Mouse (Mus musculus) hindbrain, postnatal 0 days (tissue): ENCODE measurements at regions not wholly inside any gene's neighbourhood (a gene's known extent, or its start where the extent isn't known, plus 50 kb on each side); places are given as distances from the start of the nearest gene placed in this dataset.

ENCODE experiments used
- ATAC-seq: fragments of 200-750 bp; cut with Nextera tagmentation; 2 replicates; pipeline ENCODE4 v1.8.0; 2017; ENCODE audit warnings: mild to moderate bottlenecking, moderate TSS enrichment, moderate library complexity
- DNase-seq: peaks from one replicate; pipeline ENCODE4 v3.0.0-alpha.2; 2015; ENCODE audit warnings: low spot score
- H3K27ac ChIP-seq: fragments of 300-500 bp; sonication (generic); 2 replicates; pipeline ENCODE4 v1.5.1; 2014; ENCODE audit warnings: mild to moderate bottlenecking
- H3K27me3 ChIP-seq: fragments of 300-500 bp; sonication (generic); 2 replicates; pipeline ENCODE4 v1.6.1; 2014; ENCODE audit warnings: low read length, mixed read lengths; ENCODE audit not compliant: insufficient read depth
- H3K36me3 ChIP-seq: fragments of 300-500 bp; sonication (generic); 2 replicates; pipeline ENCODE4 v1.6.1; 2014; ENCODE audit warnings: low read length, mixed read lengths; ENCODE audit not compliant: insufficient read depth
- H3K4me1 ChIP-seq: fragments of 300-500 bp; sonication (generic); 2 replicates; pipeline ENCODE4 v1.6.1; 2014; ENCODE audit warnings: antibody characterized with exemption, low read length, mixed read lengths; ENCODE audit not compliant: insufficient read depth
- H3K4me2 ChIP-seq: fragments of 300-500 bp; sonication (generic); 2 replicates; pipeline ENCODE4 v1.6.1; 2014; ENCODE audit warnings: low read depth, mild to moderate bottlenecking, low read length, moderate library complexity, mixed read lengths
- H3K4me3 ChIP-seq: fragments of 300-500 bp; sonication (generic); 2 replicates; pipeline ENCODE4 v1.5.1; 2014; ENCODE audit warnings: low read length
- H3K9ac ChIP-seq: fragments of 300-500 bp; sonication (generic); replicated peaks from 2 replicates; pipeline ENCODE4 v1.6.1; 2014; ENCODE audit warnings: mild to moderate bottlenecking, low read length, moderate library complexity, mixed read lengths
- H3K9me3 ChIP-seq: fragments of 300-500 bp; sonication (generic); 2 replicates; pipeline ENCODE4 v1.6.1; 2016; ENCODE audit warnings: low read length, mixed read lengths
- CTCF ChIP-seq: IDR thresholded peaks from 2 replicates; pipeline ENCODE4 v1.5.1; 2016; ENCODE audit warnings: antibody characterized with exemption, control low read depth, low read depth
- WGBS: fragments of 180-500 bp; shearing (Covaris S2); extraction: QIAGEN DNeasy Blood & Tissue Kit; methylation state at CpG from one replicate; pipeline ENCODE4 v1.1.7; 2014; 5-methylcytosine and 5-hydroxymethylcytosine counted together

DNA sequence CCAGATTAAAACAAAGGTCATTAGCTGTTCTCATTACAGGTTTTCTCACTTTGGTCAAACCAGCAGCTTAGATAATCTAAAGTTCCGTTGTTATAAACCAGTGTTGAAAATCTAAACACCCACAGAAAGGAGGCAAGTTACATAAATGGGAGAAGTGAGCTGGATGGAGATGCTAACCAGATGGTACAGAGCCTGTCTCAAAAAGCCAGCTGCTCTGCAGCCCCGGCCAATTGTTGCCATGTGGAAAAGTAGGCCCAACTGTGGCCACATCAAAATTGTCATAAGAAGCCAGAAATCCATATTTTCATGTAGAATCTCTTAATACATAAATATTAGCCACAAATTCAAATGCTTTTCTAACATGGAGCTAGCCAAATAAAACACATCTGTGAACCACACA is 188.9 kb upstream of the 1810046K07Rik start:
- WGBS = 62% methylated on average over 2 of the region's 2 CpGs

DNA sequence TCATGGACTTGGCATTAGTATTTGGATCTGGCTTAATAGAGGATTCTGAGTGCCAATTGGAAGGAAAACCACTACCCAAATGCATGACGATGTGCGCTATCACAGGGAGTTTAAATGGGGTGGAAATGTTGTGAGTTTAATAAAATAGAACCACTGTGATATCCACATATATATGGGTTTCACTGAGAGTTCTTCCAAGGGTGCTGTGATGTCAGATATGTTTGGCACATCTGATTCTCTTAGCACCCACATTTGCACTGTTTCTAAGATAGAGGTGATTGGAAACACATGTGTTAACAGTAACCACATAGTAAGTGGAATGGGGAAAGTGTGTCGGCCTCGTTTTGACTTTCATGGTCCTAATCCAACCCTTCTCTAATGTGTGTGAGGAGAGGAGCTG is 189.7 kb upstream of the 1810046K07Rik start:
- no peak overlapping the region for H3K27ac ChIP-seq
- no peak overlapping the region for H3K4me3 ChIP-seq
- no peaks in the 10 kb centered on the region for H3K4me1 ChIP-seq
- peak; percentile 51 for DNase-seq
- H3K9me3 ChIP-seq = no peaks in the 10 kb centered on the region
- no peak overlapping the region for H3K9ac ChIP-seq
- H3K4me2 ChIP-seq = no peak overlapping the region
- no peaks in the 10 kb centered on the region for H3K27me3 ChIP-seq
- WGBS = 70% methylated on average over 4 of the region's 4 CpGs
- H3K36me3 ChIP-seq = no peaks in the 10 kb centered on the region
- no peak for TF ChIP-seq CTCF
- no peak for ATAC-seq

More for the DNA sequence above, 188.9 kb upstream of the 1810046K07Rik start:
- no peak for TF ChIP-seq CTCF
- DNase-seq (peak; percentile 50), ATAC-seq (no peak)
- no peak overlapping the region for H3K27ac ChIP-seq
- H3K9ac ChIP-seq = no peak overlapping the region
- H3K4me3 ChIP-seq = no peak overlapping the region
- H3K9me3 ChIP-seq = no peaks in the 10 kb centered on the region
- H3K4me2 ChIP-seq = no peak overlapping the region
- no peaks in the 10 kb centered on the region for H3K27me3 ChIP-seq
- H3K36me3 ChIP-seq = no peaks in the 10 kb centered on the region
- H3K4me1 ChIP-seq = no peaks in the 10 kb centered on the region

DNA sequence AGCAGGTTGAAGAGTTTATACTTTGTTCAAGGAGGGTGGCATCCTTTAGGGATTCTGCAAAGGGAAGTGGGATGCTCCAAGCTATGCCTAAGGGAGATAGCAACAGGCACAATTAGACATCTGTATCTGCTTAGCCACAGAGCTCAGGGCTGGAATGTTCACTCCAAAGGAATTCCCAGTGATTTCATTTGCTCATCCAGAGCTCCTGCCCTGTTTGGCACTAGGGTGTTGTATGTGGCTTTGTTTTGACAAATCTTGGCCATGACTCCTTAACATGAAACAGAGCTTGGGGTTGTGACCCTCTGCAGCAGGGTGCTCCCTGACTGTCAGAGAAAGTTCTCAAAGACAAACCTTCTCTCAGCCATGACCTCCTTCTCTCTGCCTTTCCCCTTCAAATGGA is 194.8 kb upstream of the 1810046K07Rik start:
- ATAC-seq (no peak), DNase-seq (no peak)
- Histone ChIP-seq H3K36me3 (no peaks in the 10 kb centered on the region), H3K9ac (no peak overlapping the region), H3K27me3 (no peaks in the 10 kb centered on the region), H3K9me3 (no peaks in the 10 kb centered on the region), H3K27ac (no peak overlapping the region), H3K4me3 (no peak overlapping the region), H3K4me2 (no peak overlapping the region), H3K4me1 (no peaks in the 10 kb centered on the region)
- TF ChIP-seq CTCF = no peak

DNA sequence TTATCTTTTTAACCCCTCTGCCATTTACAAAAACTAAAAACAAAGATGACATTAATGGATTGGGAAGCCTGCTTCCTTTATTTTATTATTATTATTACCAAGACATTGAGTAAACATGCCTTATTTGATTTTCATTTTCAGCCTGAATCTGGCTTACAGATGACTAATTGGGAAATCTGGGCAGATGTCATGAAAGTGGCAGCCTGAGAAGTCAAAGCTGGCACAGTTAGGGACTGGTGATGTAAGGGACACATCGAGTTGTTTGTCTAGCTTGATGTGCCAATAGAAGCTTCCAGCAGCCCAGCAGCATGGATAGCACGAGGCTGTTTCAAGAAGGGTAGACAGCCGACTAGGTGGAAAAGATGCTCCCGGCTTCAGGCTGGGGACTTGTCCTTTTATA is 197.2 kb upstream of the 1810046K07Rik start:
- no peaks in the 10 kb centered on the region for H3K4me1 ChIP-seq
- H3K27ac ChIP-seq = no peak overlapping the region
- no peak for TF ChIP-seq CTCF
- H3K9ac ChIP-seq = no peak overlapping the region
- DNase-seq (no peak), ATAC-seq (no peak)
- WGBS = 76% methylated on average over 4 of the region's 4 CpGs
- no peak overlapping the region for H3K4me3 ChIP-seq
- H3K9me3 ChIP-seq = no peaks in the 10 kb centered on the region
- H3K4me2 ChIP-seq = no peak overlapping the region
- no peaks in the 10 kb centered on the region for H3K36me3 ChIP-seq
- no peaks in the 10 kb centered on the region for H3K27me3 ChIP-seq

DNA sequence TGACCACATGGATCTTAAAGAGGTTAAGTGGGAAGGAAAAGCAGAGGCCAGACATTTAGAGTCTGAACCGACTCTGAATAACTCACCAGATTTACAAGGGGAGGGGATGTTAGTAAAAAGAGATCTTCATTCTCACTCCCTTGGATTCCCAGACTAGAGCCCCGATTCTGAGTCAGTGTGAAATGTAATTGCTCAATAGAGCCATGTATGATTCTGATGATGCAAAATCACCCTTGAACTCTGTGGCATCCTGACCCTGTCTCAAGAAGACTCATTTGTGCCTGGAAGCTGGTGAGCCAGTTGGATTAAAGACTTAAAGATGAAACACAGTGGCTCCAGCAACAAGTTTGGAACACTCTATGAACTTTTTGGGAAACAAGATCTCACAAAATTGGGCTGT is 210.2 kb upstream of the 1810046K07Rik start:
- no peak overlapping the region for H3K4me2 ChIP-seq
- ATAC-seq (no peak), DNase-seq (no peak)
- no peaks in the 10 kb centered on the region for H3K36me3 ChIP-seq
- WGBS = 75% methylated on average over 2 of the region's 2 CpGs
- no peak for TF ChIP-seq CTCF
- H3K4me1 ChIP-seq = no peaks in the 10 kb centered on the region
- no peak overlapping the region for H3K27ac ChIP-seq
- no peak overlapping the region for H3K4me3 ChIP-seq
- no peaks in the 10 kb centered on the region for H3K9me3 ChIP-seq
- no peak overlapping the region for H3K9ac ChIP-seq
- H3K27me3 ChIP-seq = no peaks in the 10 kb centered on the region

DNA sequence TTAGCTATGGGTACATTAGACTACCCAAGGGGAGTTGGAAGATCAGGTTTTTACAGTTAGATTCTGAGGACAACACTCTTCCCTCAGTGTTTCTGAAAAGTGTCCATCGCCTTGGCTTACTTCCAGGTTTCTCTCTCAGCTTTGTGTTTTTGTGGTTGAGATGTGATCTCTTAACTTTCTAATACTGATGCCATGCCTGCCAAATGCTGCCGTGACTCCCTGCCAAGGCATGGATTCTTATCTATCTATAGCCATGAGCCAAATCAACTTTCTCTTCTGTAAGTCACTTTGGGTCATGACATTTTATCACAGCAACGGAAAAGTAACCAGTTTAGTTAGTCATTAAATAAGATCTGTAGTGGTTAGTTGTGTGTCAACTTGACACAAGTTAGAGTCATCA is 213.2 kb upstream of the 1810046K07Rik start:
- H3K9ac ChIP-seq = no peak overlapping the region
- H3K27ac ChIP-seq = no peak overlapping the region
- ATAC-seq (no peak), DNase-seq (no peak)
- H3K27me3 ChIP-seq = no peaks in the 10 kb centered on the region
- WGBS = 91% methylated on average over 3 of the region's 3 CpGs
- no peak overlapping the region for H3K4me2 ChIP-seq
- H3K4me3 ChIP-seq = no peak overlapping the region
- no peaks in the 10 kb centered on the region for H3K36me3 ChIP-seq
- TF ChIP-seq CTCF = no peak
- H3K4me1 ChIP-seq = no peaks in the 10 kb centered on the region
- no peaks in the 10 kb centered on the region for H3K9me3 ChIP-seq

DNA sequence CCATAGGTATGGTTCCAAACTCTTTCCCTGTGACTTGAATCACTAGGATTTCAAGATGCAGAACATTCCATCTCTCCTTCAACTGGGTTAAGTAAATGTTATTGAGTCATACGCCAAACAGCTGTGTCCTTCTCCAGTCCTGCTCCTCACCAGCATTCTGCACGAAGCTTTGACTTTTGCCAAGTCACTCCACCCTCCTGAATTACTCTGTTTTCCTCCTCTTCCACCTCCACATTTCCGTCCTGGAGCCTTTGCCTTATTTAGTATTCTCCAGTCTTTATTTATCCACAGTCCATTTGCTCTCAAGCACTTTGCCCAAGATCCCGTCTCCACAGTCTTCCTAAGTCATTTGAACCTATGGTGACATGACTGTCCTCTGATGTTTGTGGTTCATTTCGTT is 193.1 kb upstream of the Arhgap20 start:
- Histone ChIP-seq H3K9me3 (no peaks in the 10 kb centered on the region), H3K4me3 (no peak overlapping the region), H3K4me1 (no peaks in the 10 kb centered on the region), H3K27ac (no peak overlapping the region), H3K9ac (no peak overlapping the region), H3K4me2 (no peak overlapping the region), H3K36me3 (no peaks in the 10 kb centered on the region), H3K27me3 (no peaks in the 10 kb centered on the region)
- DNase-seq = no peak
- TF ChIP-seq CTCF = no peak
- ATAC-seq = no peak
- WGBS = 78% methylated on average over 5 of the region's 5 CpGs
